Mouse (Mus musculus) lung, adult 2 months (tissue): ENCODE results near the gene Grb14. TPM values are rescaled to one million over a fixed set of nuclear protein-coding genes. Genes with fewer than 3 reads are reported as not detected.

Experiments used
- DNase-seq: peaks from one replicate; pipeline ENCODE4 v3.0.0; 2022
- H3K4me1 ChIP-seq: fragments of 200-500 bp; 2 replicates; pipeline ENCODE4 v1.6.1; 2011; ENCODE audit warnings: low read length; ENCODE audit not compliant: control insufficient read depth, insufficient read depth
- H3K4me3 ChIP-seq: fragments of 200-500 bp; replicated peaks from 2 replicates; pipeline ENCODE3; 2011; ENCODE audit warnings: low read depth, mild to moderate bottlenecking, control low read depth, low read length; ENCODE audit errors: extremely low read depth
- CTCF ChIP-seq: fragments of 200-500 bp; IDR thresholded peaks from 2 replicates; pipeline ENCODE4 v1.5.1; 2011; ENCODE audit warnings: mild to moderate bottlenecking, low read length, control low read depth; ENCODE audit not compliant: insufficient read depth
- POLR2A ChIP-seq: fragments of 200-500 bp; IDR thresholded peaks from 2 replicates; pipeline ENCODE4 v1.6.1; 2011; ENCODE audit warnings: low read depth, mild to moderate bottlenecking, control low read depth, low read length, borderline replicate concordance; ENCODE audit errors: extremely low read depth
- WGBS: fragments of 180-500 bp; shearing (Covaris S2); methylation state at CpG from one replicate; pipeline ENCODE4 v1.1.7; 2018; 5-methylcytosine and 5-hydroxymethylcytosine counted together
- polyA plus RNA-seq: library from polyadenylated mRNA; depleted of rRNA; stranded (reverse); fragments of >200 nt; gene quantifications from 2 replicates; pipeline ENCODE4 v1.2.3, GENCODE M21; 2012; rRNA removed

Gene Grb14
- polyA plus RNA-seq, 1 experiment, result 32.5 TPM

DNA sequence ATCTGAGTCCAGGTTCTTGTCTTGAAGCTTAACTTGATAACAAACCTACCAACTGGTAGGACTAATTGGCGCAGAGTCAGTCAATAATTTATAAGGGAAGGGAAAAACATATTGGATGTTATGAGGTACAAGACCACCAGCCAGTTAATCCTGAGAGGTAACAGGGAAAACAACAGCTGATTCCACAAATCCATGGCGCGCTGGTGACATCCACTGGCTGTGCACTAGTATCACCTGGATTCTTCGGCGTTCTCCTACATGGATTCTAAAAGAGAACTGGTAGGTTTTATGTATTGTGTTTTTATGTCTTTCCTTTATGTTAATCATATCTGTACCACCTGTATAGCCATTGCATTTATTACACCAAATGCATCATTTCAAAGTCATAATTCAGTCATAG lies 119.9 kb downstream of the Grb14 start:
- no peak for DNase-seq
- TF ChIP-seq CTCF (no peak), POLR2A (no peak)
- no peaks in the 10 kb centered on the region for H3K4me1 ChIP-seq
- no peak overlapping the region for H3K4me3 ChIP-seq
- 87% methylated on average over 5 of the region's 5 CpGs for WGBS

DNA sequence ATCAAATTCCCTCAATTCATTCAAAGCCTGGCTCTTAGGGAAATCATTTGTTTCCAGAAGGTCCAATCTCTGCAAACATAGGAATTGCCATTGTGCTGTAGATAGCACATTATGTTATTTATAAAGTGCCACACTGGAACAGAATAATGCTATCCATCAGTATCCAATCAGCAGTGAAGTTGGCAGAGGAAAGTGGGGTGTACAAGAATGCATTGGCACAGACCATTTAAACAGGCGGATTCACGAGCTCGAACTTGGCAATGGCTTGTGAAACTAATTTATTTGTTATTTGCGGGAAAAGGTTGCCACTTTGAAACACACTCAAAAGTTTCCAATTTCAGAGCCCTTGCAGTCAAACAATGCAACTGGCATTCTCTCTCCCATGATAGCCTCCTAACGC lies 126.9 kb downstream of the Grb14 start:
- TF ChIP-seq CTCF (no peak), POLR2A (no peak)
- no peak for DNase-seq
- no peak overlapping the region for H3K4me3 ChIP-seq
- no peaks in the 10 kb centered on the region for H3K4me1 ChIP-seq
- 67% methylated on average over 5 of the region's 5 CpGs for WGBS

DNA sequence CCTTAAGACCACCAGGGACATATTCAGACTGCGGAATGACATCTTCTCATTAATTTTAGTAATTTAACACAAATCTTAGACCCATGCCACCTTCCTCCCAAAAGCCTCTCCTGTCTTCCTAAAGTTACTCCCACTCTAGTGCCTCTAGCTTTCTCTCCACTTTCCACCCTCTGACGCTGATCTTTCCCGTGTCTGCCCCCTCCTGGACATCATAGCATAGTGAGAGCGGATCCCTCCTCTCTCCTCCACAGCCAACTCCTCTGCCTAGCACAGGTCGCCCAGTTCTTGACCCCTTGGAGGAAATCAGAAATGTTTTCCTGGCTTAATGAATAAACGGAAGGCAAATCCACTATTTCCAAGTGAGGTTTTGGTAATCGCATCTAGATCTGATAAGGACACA lies 131.6 kb downstream of the Grb14 start:
- no peaks in the 10 kb centered on the region for H3K4me1 ChIP-seq
- no peak overlapping the region for H3K4me3 ChIP-seq
- TF ChIP-seq CTCF (no peak), POLR2A (no peak)
- 56% methylated on average over 7 of the region's 7 CpGs for WGBS
- no peak for DNase-seq

DNA sequence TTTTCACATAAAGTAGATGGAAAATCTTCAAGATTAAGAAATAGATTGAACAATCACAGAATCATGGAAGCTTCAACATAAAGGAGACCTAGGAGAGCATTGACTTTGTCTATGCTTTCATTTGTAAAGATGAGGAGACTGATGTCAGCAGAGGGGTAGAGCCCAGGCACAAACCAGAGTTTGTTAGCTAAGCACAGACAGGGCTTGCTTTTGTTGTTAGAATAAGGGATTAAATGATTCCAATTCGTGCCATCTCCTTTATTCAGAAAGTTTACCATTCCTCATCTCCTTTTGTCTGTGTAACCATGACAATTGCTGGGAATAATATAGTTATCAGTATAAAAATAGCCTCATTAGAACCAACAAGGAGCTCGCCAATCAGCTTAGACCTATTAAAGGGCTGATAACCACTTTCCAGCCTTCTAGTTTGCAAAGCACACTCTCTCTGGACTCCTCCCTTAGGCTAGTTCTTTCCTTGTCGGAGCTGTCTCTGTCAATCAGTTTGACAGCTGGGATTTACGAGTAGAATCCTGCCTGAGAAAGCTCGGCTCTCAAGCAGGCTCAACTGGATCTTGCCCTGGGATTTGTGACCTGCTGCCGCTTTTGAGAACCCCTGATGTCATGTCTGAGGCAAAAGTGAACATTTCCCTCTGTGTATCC lies 137.6 kb downstream of the Grb14 start:
- Histone ChIP-seq H3K4me3 (no peak overlapping the region), H3K4me1 (no peaks in the 10 kb centered on the region)
- TF ChIP-seq POLR2A (no peak), CTCF (no peak)
- WGBS, result 51% methylated on average over 6 of the region's 6 CpGs
- DNase-seq, result no peak

DNA sequence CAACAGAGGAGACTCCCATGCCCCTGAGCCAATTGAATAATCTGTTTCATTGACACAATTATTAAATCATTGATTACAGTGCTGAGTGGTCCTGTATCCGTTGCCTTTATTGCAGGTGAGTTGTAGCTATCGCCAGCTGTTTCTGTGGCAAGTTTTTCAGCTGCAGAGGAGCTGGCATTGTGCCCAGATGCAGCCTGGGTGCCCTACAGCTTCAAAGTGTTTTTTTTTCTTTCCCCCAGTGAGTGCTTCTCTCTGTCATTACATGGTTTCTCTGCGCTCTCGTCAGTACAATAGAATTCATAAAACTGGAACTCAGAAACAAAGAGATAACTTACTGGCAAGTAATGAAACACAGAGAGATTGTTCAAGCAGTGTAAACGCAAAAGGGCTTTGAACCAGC lies 139.1 kb downstream of the Grb14 start:
- Histone ChIP-seq H3K4me3 (no peak overlapping the region), H3K4me1 (no peaks in the 10 kb centered on the region)
- TF ChIP-seq CTCF (no peak), POLR2A (no peak)
- WGBS, result 45% methylated on average over 5 of the region's 5 CpGs
- DNase-seq, result no peak

DNA sequence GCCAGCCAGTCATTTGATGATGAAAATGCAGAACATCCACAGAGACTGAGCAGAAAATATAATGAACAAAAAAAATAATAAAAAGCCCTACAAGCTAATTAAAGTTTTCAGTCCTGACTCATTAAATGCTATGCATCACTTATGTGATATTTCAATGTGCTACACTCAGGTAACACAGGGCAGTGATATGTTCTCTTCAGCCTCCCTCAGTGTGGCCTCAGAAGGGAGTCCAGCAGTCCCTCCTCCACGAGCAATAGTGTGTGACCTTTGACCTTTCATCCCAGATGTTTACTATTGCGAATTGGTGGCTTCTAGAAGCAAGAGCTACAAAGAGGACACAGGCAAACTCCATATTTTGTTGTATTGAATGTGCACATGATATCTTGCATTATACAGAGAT lies 146.5 kb downstream of the Grb14 start:
- 35% methylated on average over 2 of the region's 2 CpGs for WGBS
- TF ChIP-seq CTCF (no peak), POLR2A (no peak)
- DNase-seq, result no peak
- no peaks in the 10 kb centered on the region for H3K4me1 ChIP-seq
- no peak overlapping the region for H3K4me3 ChIP-seq

Other genes starting within 250 kb of the Grb14 start
- 12.0 and 14.0 TPM in 2 replicates for gene Cobll1, start 214.4 kb upstream of the Grb14 start, polyA plus RNA-seq